Mouse (Mus musculus) liver, embryonic 14.5 days (tissue): ENCODE data around the gene Ola1.

Source experiments
- CTCF ChIP-seq: IDR thresholded peaks from 2 replicates; pipeline ENCODE4 v1.5.1; 2016; ENCODE audit warnings: antibody characterized with exemption, low read depth, control low read depth
- EP300 ChIP-seq: IDR thresholded peaks from 2 replicates; pipeline ENCODE4 v1.6.1; 2016; ENCODE audit warnings: antibody characterized with exemption, low read depth

DNA sequence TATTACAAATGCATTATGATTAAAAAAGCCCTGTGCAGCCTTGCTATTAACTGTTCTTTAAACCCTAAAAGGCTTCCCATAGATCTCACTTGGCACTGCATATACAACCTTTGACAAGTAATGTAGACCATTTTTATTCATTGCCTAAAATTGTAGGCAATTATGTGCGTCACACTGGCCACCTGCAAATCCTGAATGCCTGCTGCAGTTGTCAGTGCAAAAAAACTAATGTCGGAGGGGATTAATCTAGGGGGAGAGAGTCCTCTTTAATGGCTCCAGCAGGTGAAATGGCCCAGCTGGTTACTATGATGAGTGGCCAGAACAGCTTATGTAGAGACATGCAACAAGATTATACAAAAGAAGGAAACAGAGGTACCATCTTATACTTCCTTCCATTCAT, 75.0 kb downstream of the Ola1 start:
- TF ChIP-seq CTCF (no peak), EP300 (no peak)
